Mouse (Mus musculus) brain, adult 10 weeks (tissue): Measurements from ENCODE around the gene Plxnb2. TPM values are rescaled to one million over a fixed set of nuclear protein-coding genes. Genes with fewer than 3 reads are reported as not detected.

ENCODE experiments used
- polyA plus RNA-seq: library from polyadenylated mRNA; stranded (reverse); fragments of 350-450 nt; fragmentation: Illumina TruSeq; extraction: RNeasy Lipid Tissue Mini Kit (QIAGEN cat#74804); gene quantifications from one replicate; pipeline ENCODE4 v1.2.3, GENCODE M21; 2015; ENCODE audit warnings: low read depth, low replicate concordance

Gene Plxnb2
- 36.2 TPM for polyA plus RNA-seq

GRCm38 (mm10) chr15:89180571-89181229, at the start of gene Plxnb2:
TSS of gene Plxnb2 (minus strand) at chr15:89180788.

GRCm38 (mm10) chr15:89210915-89211715, 30.5 kb upstream of the Plxnb2 start, which contains the start of gene Ppp6r2:
TSS of gene Ppp6r2 (plus strand) at chr15:89211553.

DNA sequence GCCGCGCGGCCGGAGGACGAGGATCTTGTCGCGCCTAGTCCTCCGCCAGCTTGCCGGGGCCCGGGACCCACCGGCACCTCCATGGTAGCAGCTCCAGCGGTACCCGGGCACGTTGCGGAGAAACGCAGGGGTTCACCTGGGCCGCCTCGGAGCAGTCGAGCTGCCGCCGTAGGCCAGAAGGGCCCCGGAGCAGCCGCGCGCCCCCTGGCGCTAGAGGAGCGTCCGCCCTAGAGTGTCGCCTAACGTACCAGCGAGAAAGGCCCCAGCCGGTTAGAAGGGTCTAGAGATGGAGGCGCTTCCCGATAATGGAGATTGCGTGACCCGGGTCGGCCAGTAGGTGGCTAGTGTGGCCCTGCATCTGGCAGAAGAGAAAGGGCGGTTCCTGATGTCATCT, 15.7 kb upstream of the Plxnb2 start, which contains the start of gene Dennd6b:
Gene Dennd6b, minus strand, starts transcription at position 184 of the 394 bp plus-strand sequence.

DNA sequence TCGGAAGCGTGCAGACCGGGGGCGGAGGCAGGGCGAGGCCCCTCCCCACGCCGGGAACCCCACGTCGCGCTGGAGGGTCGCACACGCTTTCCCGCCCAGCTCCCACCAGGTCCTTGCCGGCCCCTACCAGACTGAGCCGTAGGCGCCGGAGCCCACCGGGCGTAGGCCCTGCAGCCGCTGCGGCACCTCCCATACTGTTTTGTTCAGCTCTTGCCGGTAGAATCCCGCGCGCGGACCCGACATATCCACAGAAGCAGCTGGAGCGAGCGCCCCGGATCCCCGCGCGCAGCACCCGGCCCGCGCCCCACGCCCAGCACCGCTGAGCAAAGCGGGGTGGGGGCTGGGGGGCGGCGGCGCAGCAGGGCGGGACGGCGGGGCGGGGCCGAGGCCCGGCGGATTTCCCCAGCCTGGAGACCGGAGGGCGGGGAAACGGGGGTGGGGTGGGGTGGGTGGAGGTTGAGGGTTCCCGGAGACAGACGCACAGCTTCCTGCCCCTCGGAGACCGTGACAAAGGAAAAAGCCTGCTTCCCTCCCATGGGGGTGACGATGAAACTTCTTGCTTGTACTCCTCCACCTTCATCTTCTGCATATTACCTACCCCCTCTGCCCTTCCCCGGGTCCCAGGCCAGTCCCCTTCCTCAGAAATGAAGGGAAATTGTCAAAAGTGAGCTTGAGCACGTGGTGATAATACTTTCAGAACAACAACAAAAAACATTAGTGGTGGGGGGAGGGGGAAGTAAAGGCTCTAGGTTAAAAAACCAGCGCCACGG, 31.1 kb downstream of the Plxnb2 start, which contains the start of gene Mapk11:
Gene Mapk11, minus strand, starts transcription at position 358 of the 770 bp plus-strand sequence.

GRCm38 (mm10) chr15:89140659-89141252, 39.8 kb downstream of the Plxnb2 start, which contains the start of gene Mapk12:
TSS of gene Mapk12 (minus strand) at chr15:89140703.

GRCm38 (mm10) chr15:89128382-89129350, 51.9 kb downstream of the Plxnb2 start, which contains the start of gene Hdac10:
TSS of gene Hdac10 (minus strand) at chr15:89128700.

DNA sequence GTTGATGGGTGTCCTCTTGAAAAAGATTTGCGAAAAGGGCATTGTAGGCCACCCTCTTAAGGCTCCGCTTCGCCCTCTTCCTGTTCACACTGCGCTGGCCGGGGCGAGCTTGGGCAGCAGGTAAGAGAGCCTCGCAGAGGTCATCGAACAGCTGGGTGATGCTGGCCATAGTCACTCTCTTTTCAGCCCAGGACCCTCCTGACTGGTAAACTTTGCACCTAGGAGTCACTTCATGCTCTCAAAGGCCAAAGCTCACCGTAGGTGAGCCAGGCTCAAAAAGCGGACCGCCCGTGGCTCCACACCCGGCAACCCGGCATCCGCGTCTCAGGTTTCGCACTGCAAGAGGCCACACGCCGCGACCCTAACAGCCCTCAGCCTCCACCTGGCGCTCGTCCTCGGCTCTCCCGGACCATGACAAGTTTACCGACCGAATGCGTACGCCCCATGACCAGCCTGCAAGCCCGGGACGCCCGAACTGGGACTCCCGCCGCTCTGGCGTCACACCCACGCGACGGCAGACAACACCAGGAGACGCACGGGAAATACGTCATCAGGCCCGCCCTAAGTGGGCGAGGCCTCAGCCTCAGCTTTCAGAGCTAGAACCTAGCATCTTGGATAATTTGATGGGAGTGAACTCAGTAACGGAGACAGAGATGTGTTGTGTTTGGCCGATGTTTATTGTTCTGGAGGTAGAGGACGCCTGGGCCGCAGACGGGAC, 57.8 kb downstream of the Plxnb2 start, which contains the start of gene Tubgcp6:
Gene Tubgcp6, minus strand, starts transcription at position 464 of the 718 bp plus-strand sequence.

Other genes starting within 250 kb of the Plxnb2 start
- 0.76 TPM for gene Ttll8, start 226.4 kb downstream of the Plxnb2 start, polyA plus RNA-seq
- gene Mlc1, start 201.8 kb downstream of the Plxnb2 start, polyA plus RNA-seq = 156 TPM
- gene Mov10l1, start 197.9 kb downstream of the Plxnb2 start, polyA plus RNA-seq = not detected
- 94.0 TPM for gene Panx2, start 121.1 kb downstream of the Plxnb2 start, polyA plus RNA-seq
- gene Trabd, start 105.7 kb downstream of the Plxnb2 start, polyA plus RNA-seq = 19.8 TPM
- 27.4 TPM for gene Selenoo, start 91.7 kb downstream of the Plxnb2 start, polyA plus RNA-seq
- 19.0 TPM for gene Tubgcp6, start 57.7 kb downstream of the Plxnb2 start, polyA plus RNA-seq
- 12.4 TPM for gene Hdac10, start 52.1 kb downstream of the Plxnb2 start, polyA plus RNA-seq
- 12.5 TPM for gene Mapk12, start 40.1 kb downstream of the Plxnb2 start, polyA plus RNA-seq
- 51.9 TPM for gene Mapk11, start 31.2 kb downstream of the Plxnb2 start, polyA plus RNA-seq
- 51.1 TPM for gene Dennd6b, start 15.7 kb upstream of the Plxnb2 start, polyA plus RNA-seq
- gene Ppp6r2, start 30.8 kb upstream of the Plxnb2 start, polyA plus RNA-seq = 78.9 TPM
- 124 TPM for gene Sbf1, start 134.5 kb upstream of the Plxnb2 start, polyA plus RNA-seq
- gene Adm2, start 141.9 kb upstream of the Plxnb2 start, polyA plus RNA-seq = not detected
- gene Miox, start 153.6 kb upstream of the Plxnb2 start, polyA plus RNA-seq = not detected
- gene Lmf2, start 174.9 kb upstream of the Plxnb2 start, polyA plus RNA-seq = 11.3 TPM
- gene Ncaph2, start 174.9 kb upstream of the Plxnb2 start, polyA plus RNA-seq = 80.4 TPM
- 29.7 TPM for gene Sco2, start 193.1 kb upstream of the Plxnb2 start, polyA plus RNA-seq
- gene Tymp, start 196.3 kb upstream of the Plxnb2 start, polyA plus RNA-seq = 1.7 TPM
- gene Odf3b, start 198.5 kb upstream of the Plxnb2 start, polyA plus RNA-seq = 5.0 TPM
- gene Klhdc7b, start 204.1 kb upstream of the Plxnb2 start, polyA plus RNA-seq = 0.46 TPM
- gene Syce3, start 229.7 kb upstream of the Plxnb2 start, polyA plus RNA-seq = not detected
- gene Cpt1b, start 245.1 kb upstream of the Plxnb2 start, polyA plus RNA-seq = 1.5 TPM
- 3.3 TPM for gene C730034F03Rik, start 248.8 kb upstream of the Plxnb2 start, polyA plus RNA-seq
- not detected for gene Gm44502, start 248.9 kb upstream of the Plxnb2 start, polyA plus RNA-seq
- 58.1 TPM for gene Chkb, start 249.1 kb upstream of the Plxnb2 start, polyA plus RNA-seq